Mouse (Mus musculus) CH12.LX (cell line): ENCODE results near the gene Fxyd1. TPM values are rescaled to one million over a fixed set of nuclear protein-coding genes. Genes with fewer than 3 reads are reported as not detected.

ENCODE experiments used
- DNase-seq: peaks from one replicate; pipeline ENCODE4 v3.0.0-alpha.2; 2013; ENCODE audit errors: extremely low read depth
- H3K27ac ChIP-seq: 2 replicates; pipeline ENCODE4 v1.5.1; 2012; ENCODE audit warnings: low read depth, mild to moderate bottlenecking, control low read depth, moderate library complexity; ENCODE audit not compliant: insufficient read depth
- H3K27me3 ChIP-seq: replicated peaks from 2 replicates; pipeline ENCODE3; 2012; ENCODE audit warnings: inconsistent platforms
- H3K36me3 ChIP-seq, 2 experiments: replicated peaks in 1 of 2; 2 replicates each; pipeline versions ENCODE3 to v1.6.1; 2012; ENCODE audit warnings: inconsistent platforms in 1 of 2, low read length in 1 of 2, mild to moderate bottlenecking in 1 of 2, mixed read lengths in 1 of 2, moderate library complexity in 1 of 2; ENCODE audit not compliant: control insufficient read depth in 1 of 2, insufficient read depth in 1 of 2
- H3K4me1 ChIP-seq, 2 experiments: 2 replicates each; pipeline ENCODE4 v1.6.1; 2012; ENCODE audit warnings: inconsistent platforms in 1 of 2, moderate library complexity in 1 of 2; ENCODE audit not compliant: insufficient read depth in 2 of 2, control insufficient read depth in 1 of 2
- H3K4me2 ChIP-seq: 2 replicates; pipeline ENCODE4 v1.6.1; 2012; ENCODE audit warnings: low read depth, mild to moderate bottlenecking, control low read depth; ENCODE audit not compliant: poor library complexity, insufficient read depth, severe bottlenecking
- H3K4me3 ChIP-seq, 3 experiments: fragments of 150-350 bp in 1 of 3; sonication (generic) in 1 of 3; replicated peaks in 1 of 3; 2 replicates each; pipeline versions ENCODE3 to v1.5.1; 2011 to 2012; ENCODE audit warnings: low read depth in 2 of 3, low read length in 2 of 3, mild to moderate bottlenecking in 2 of 3, moderate library complexity in 2 of 3, control low read depth in 1 of 3, improper control_type of control experiment in 1 of 3, inconsistent platforms in 1 of 3, mixed read lengths in 1 of 3; ENCODE audit not compliant: poor library complexity in 1 of 3
- H3K79me2 ChIP-seq: replicated peaks from 2 replicates; pipeline ENCODE4 v1.6.1; 2012; ENCODE audit warnings: mild to moderate bottlenecking, moderate library complexity; ENCODE audit not compliant: control insufficient read depth, poor library complexity, insufficient read depth, severe bottlenecking; ENCODE audit errors: extremely low read depth
- H3K9ac ChIP-seq: 2 replicates; pipeline ENCODE4 v1.6.1; 2012; ENCODE audit warnings: low read depth, mild to moderate bottlenecking, control low read depth, moderate library complexity; ENCODE audit not compliant: insufficient read depth
- H3K9me3 ChIP-seq: replicated peaks from 2 replicates; pipeline ENCODE3; 2012; ENCODE audit warnings: low read length, inconsistent platforms, mixed read lengths
- BHLHE40 ChIP-seq: IDR thresholded peaks from 2 replicates; pipeline ENCODE4 v1.6.1; 2011; ENCODE audit warnings: mild to moderate bottlenecking, low read depth, low read length, improper control_type of control experiment
- CHD1 ChIP-seq: IDR thresholded peaks from 2 replicates; pipeline ENCODE4 v1.6.1; 2012; ENCODE audit warnings: low read depth, low read length, improper control_type of control experiment, inconsistent platforms
- CHD2 ChIP-seq: IDR thresholded peaks from 2 replicates; pipeline ENCODE4 v1.6.1; 2011; ENCODE audit warnings: low read length, improper control_type of control experiment
- GABPA ChIP-seq: IDR thresholded peaks from 2 replicates; pipeline ENCODE4 v1.6.1; 2012; ENCODE audit warnings: low read depth, low read length, improper control_type of control experiment, inconsistent platforms; ENCODE audit not compliant: insufficient replicate concordance
- IRF4 ChIP-seq: IDR thresholded peaks from 2 replicates; pipeline ENCODE4 v1.6.1; 2014; ENCODE audit warnings: low read depth, mild to moderate bottlenecking, inconsistent platforms, low read length, improper control_type of control experiment
- JUN ChIP-seq: IDR thresholded peaks from 2 replicates; pipeline ENCODE4 v1.6.1; 2011; ENCODE audit warnings: low read depth, mild to moderate bottlenecking, low read length, improper control_type of control experiment, moderate library complexity; ENCODE audit not compliant: insufficient read depth
- MAFK ChIP-seq: IDR thresholded peaks from 2 replicates; pipeline ENCODE4 v1.6.1; 2011; ENCODE audit warnings: low read length, improper control_type of control experiment; ENCODE audit not compliant: insufficient replicate concordance
- MAZ ChIP-seq: IDR thresholded peaks from 2 replicates; pipeline ENCODE4 v1.6.1; 2012; ENCODE audit warnings: low read depth, mild to moderate bottlenecking, inconsistent platforms, low read length, improper control_type of control experiment, moderate library complexity
- MEF2A ChIP-seq: IDR thresholded peaks from 2 replicates; pipeline ENCODE4 v1.6.1; 2014; ENCODE audit warnings: low read depth, mild to moderate bottlenecking, inconsistent platforms, low read length, improper control_type of control experiment, borderline replicate concordance
- MYC ChIP-seq: IDR thresholded peaks from 2 replicates; pipeline ENCODE4 v1.6.1; 2011; ENCODE audit warnings: low read depth, mild to moderate bottlenecking, improper control_type of control experiment, low read length
- PAX5 ChIP-seq: IDR thresholded peaks from 2 replicates; pipeline ENCODE4 v1.6.1; 2012; ENCODE audit warnings: low read length, inconsistent platforms, mixed read lengths
- POLR2A ChIP-seq: IDR thresholded peaks from 2 replicates; pipeline ENCODE4 v1.6.1; 2011; ENCODE audit warnings: low read depth, mild to moderate bottlenecking, improper control_type of control experiment, low read length
- RAD21 ChIP-seq: IDR thresholded peaks from 2 replicates; pipeline ENCODE4 v1.6.1; 2011; ENCODE audit warnings: low read depth, mild to moderate bottlenecking, low read length, improper control_type of control experiment, moderate library complexity
- USF1 ChIP-seq: IDR thresholded peaks from 2 replicates; pipeline ENCODE4 v1.6.1; 2014; ENCODE audit warnings: low read depth, mild to moderate bottlenecking, inconsistent platforms, low read length, improper control_type of control experiment
- USF2 ChIP-seq: conservative IDR thresholded peaks from 2 replicates; pipeline ENCODE4 v1.6.1; 2011; ENCODE audit warnings: low read depth, low read length, improper control_type of control experiment
- ZKSCAN1 ChIP-seq: IDR thresholded peaks from 2 replicates; pipeline ENCODE4 v1.6.1; 2012; ENCODE audit warnings: low read depth, inconsistent platforms, low read length, improper control_type of control experiment, borderline replicate concordance
- dilution Hi-C: fragments of 300-500 bp; cut with MboI; formaldehyde crosslinking; loops from 2 replicates; pipeline ENCODE4 v1.14.3; 2020; ENCODE audit warnings: low sequenced_read_pairs; ENCODE audit not compliant: extremely low pct_unique_long_range_greater_than_20kb, extremely low pct_ligation_motif_present
- in situ Hi-C: fragments of 300-500 bp; cut with MboI; formaldehyde crosslinking; loops from 3 replicates; pipeline ENCODE4 v1.14.3; 2019; ENCODE audit warnings: low sequenced_read_pairs, low pct_ligation_motif_present, low pct_unique_long_range_greater_than_20kb, mixed read lengths
- polyA plus RNA-seq: library from polyadenylated mRNA; unstranded; fragments of >175 nt; gene quantifications from 2 replicates; pipeline ENCODE4 v1.2.1, GENCODE M21; 2012; ENCODE audit warnings: low read depth; ENCODE audit not compliant: insufficient read length
- total RNA-seq, 2 experiments: library from RNA; depleted of rRNA; stranded (reverse); fragments of 300-350 nt in 1 of 2; fragments of >200 nt in 1 of 2; gene quantifications; 2 replicates each; pipeline ENCODE4 v1.2.3; 2012 to 2014

The Fxyd1 gene
- total and polyA plus RNA-seq, 3 experiments, result not detected

DNA sequence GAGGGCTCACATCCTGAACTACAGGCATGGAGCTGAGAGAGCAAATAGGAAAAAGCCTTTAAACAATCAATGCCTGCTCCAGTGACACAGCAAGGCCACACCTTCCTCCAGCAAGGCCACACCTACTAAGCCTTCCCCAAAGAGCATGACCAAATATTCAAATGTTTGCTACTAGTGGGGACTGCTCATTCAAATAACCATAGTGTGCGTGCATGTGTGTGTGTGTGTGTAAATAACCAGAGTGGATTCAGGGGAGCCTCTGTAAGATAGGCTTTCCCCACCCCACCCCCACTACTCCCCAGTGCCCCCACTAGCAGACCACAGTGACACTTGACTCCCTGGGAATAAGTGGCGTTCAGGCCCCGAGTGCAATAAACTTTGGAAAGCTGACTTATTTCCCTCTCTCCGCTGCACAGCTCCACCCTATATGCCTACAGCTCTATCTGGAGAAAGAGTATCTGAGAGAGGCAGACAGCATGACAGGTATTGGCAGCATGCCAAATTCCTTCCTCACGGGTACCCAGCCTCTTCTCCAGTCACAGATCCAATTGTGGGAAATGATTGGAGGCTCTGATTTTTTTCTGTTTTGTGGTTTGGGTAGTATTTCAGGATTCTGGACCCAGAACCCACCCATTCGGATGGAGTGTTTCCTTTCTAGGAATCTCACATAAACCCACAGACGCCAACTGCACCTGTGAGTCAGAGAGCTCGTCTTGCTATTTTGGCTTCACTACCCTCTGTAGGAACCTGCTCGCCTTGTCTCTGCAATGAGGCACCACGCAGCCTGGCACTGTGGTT lies 39.7 kb downstream of the Fxyd1 start:
- no peak overlapping the region for H3K9ac ChIP-seq
- no peak; the same call in 1 of the 2 replicates for TF ChIP-seq IRF4
- TF ChIP-seq MYC, result no peak
- 0 out of 2 replicates have a peak, but pooled peaks have one; percentile 32 for TF ChIP-seq BHLHE40
- TF ChIP-seq USF2, result no peak
- TF ChIP-seq CHD2, result no peak
- TF ChIP-seq PAX5, result no peak
- no peak for TF ChIP-seq RAD21
- no peak for TF ChIP-seq MAFK
- TF ChIP-seq JUN, result no peak
- no peaks in the 10 kb centered on the region for H3K27me3 ChIP-seq
- peak overlapping the region; percentile 34 for H3K4me2 ChIP-seq
- H3K36me3 ChIP-seq, result no peaks in the 10 kb centered on the region
- dilution Hi-C loops (no loop called here), in situ Hi-C loops (no loop called here)
- no peaks in the 10 kb centered on the region for H3K9me3 ChIP-seq
- H3K27ac ChIP-seq, result no peak overlapping the region
- DNase-seq, result peak; percentile 69
- peaks cover 4 to 18% of the 10 kb centered on the region in 2 experiments for H3K4me1 ChIP-seq
- H3K4me3 ChIP-seq, result no peak overlapping the region
- no peaks in the 10 kb centered on the region for H3K79me2 ChIP-seq

DNA sequence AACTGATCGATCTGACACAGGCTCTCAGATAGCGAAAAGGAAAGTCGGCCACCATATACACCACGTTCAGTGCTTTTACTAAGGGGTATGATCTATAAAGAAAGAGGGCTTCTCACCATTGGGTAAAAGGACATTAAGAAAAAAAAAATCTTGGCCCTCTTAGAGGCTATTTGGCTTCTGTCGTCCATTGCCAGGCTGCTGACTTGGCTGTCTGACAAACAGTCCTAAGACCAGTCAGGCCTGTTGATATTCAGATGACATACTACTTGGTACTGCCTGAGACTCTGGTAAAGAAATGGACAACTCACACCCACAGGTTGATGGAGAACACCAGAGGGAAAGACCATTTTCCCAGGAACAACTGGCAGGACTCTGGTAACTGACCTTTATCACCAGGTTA lies 44.0 kb downstream of the Fxyd1 start:
- Histone ChIP-seq H3K36me3 (no peaks in the 10 kb centered on the region), H3K9ac (no peak overlapping the region), H3K4me2 (no peak overlapping the region), H3K27ac (no peak overlapping the region), H3K79me2 (no peaks in the 10 kb centered on the region), H3K9me3 (no peaks in the 10 kb centered on the region), H3K27me3 (no peaks in the 10 kb centered on the region), H3K4me3 (no peak overlapping the region), H3K4me1 (peaks cover 2 to 21% of the 10 kb centered on the region in 2 experiments)
- in situ Hi-C loops (no loop called here), dilution Hi-C loops (no loop called here)
- TF ChIP-seq MEF2A (no peak), MAZ (no peak)
- no peak for DNase-seq

DNA sequence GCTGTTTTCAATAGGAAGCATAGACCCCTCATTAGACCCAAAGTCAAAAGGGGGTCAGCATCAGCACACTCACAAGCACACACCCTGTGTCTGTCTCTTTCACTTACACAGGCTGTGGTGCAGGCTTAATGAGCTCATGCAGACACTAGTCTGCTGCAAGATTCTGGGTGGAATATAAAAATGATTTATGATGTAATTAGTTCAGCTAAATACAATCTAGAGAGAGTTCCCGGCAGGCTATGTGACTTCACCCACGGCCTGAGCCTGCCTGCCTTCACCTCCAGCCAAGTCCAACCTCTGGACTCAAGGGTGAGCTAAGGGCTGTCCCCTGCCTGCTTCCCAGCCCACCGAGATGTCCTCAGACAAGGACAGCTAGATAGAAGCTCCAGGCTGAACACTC lies 48.1 kb downstream of the Fxyd1 start:
- H3K4me3 ChIP-seq, result no peak overlapping the region
- DNase-seq, result no peak
- no peaks in the 10 kb centered on the region for H3K79me2 ChIP-seq
- H3K9me3 ChIP-seq, result peaks cover 3% of the 10 kb centered on the region
- H3K27me3 ChIP-seq, result no peaks in the 10 kb centered on the region
- H3K4me1 ChIP-seq, result peaks cover 0 to 9% of the 10 kb centered on the region in 2 experiments; a peak in 2 of 4 replicates
- H3K9ac ChIP-seq, result no peak overlapping the region
- no peak overlapping the region for H3K4me2 ChIP-seq
- no peaks in the 10 kb centered on the region for H3K36me3 ChIP-seq
- no peak overlapping the region for H3K27ac ChIP-seq
- in situ Hi-C loops (no loop called here), dilution Hi-C loops (no loop called here)
- TF ChIP-seq USF1, result no peak
- TF ChIP-seq POLR2A, result no peak
- TF ChIP-seq GABPA, result no peak
- TF ChIP-seq ZKSCAN1, result no peak
- TF ChIP-seq CHD1, result no peak
- no peak for TF ChIP-seq USF2
